Mouse (Mus musculus): ENCODE measurements around the gene Olfr1232. TPM values are rescaled to one million over a fixed set of nuclear protein-coding genes. Genes with fewer than 3 reads are reported as not detected.

The Olfr1232 gene
- not detected for total RNA-seq (2023)

DNA sequence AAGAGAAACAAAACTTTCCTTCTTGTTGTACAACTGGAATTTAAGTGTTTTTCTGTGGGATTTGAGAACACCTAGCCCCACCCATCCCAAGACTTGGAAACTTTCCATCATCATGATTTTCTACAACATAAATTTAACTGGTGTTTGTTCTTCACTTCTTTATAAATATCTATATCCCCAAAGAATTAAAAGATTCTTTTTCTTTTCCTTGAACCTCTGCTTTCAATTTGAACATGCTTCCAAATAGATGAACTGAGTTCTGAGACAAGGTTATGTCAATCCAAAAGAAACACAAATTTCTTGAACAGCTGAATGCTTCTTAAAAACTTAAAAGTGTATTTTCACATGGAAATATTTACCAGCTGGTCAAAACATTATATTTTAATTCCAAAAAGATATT lies at the start of gene Olfr1232:
Gene Olfr1232, minus strand, starts transcription at position 101 of the 400 bp plus-strand sequence.

DNA sequence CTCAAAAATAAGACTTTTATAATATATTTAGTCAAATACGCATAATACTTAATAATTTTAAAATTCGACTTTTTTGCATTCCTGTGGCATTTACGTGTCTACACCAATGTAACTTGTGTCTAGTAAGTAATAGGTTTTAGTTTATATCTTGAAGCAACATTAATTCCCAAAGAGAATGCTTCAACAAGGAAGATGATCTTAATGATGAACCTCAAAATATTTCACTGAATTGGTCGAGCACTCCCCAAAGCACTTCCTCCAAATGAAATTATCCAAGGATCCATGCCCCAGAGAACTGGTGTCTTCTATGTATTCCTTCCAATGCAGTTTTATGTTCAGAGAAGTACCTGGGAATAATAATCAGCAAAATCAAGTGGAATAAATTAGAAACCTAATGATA lies 35.3 kb upstream of the Olfr1232 start, which contains the start of gene Olfr1234:
Gene Olfr1234, minus strand, starts transcription at position 101 of the 400 bp plus-strand sequence.

DNA sequence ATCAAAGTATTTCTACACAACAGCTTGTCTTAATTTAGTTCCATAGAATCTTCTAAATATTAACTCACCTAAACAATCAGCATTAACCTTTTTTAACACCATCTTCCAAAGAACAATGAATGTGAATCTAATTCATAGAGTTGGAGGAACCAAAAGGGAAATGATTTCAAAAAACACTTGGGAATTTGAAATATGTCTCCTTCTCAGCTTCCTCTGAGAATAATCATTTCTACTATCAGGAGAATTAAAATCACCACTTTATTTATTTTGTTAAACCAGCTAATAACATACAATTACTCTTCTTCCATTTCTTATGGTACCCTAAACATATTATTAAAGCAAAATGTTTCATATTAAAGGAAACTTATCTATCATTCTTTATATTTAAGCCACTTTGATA lies 12.8 kb upstream of the Olfr1232 start, which contains the start of gene Olfr1233:
Gene Olfr1233, minus strand, starts transcription at position 101 of the 400 bp plus-strand sequence.

DNA sequence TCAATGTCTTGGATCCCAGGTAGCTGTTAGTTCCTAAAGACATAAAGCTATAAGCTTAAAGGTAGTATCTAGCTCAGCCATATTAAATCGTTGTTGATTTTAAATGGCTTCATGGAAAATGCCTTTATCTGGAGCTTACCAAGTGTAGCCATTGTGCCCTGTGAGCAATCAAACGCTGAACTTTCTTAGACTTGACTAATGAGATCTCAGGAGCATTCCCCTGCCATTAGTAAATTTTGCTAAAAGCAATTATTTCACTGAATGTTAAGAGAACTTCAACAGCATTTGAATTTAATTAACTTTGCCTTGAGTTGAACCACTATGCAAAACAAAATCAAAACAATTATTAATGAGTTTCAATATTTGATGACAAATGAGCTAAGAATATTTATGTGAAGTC lies 22.5 kb downstream of the Olfr1232 start, which contains the start of gene Olfr1231:
Gene Olfr1231, minus strand, starts transcription at position 101 of the 400 bp plus-strand sequence.

DNA sequence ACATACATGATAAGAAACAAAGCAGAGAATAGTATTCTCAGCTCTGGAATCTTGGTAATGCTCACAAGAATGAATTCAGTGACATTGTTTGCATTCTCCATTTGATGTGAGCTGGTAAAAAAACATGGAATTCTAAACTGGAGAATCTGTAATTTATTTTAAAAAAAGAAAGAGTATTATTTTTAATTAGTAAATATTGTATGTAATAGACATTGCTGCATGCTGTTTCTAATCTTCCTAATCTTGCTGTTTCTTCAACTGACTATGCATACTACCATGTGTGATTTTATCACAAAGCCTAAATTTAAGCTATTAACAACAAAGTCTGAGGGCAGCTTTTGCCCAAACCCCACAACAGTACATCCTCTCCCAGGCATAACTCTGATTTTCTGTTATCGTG lies 32.3 kb downstream of the Olfr1232 start, which contains the start of gene Olfr1230:
Gene Olfr1230, minus strand, starts transcription at position 101 of the 400 bp plus-strand sequence.

DNA sequence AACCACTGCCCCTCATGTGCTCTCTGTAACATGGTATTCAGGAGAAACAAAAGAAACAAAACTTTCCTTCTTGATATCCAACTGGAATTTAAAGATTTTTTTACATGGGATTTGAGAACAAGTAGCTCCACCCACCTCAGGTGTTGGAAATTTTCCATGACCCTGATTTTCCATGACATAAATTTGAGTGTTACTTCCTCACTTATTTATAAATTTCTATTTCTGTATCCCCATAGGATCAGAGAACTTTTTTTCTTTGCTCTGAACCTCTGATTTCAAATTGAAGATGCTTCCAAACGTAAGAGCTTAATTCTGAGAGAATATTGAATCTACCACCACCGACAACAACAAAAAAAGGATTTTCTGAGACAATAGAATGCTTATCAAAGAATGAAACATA lies 41.6 kb downstream of the Olfr1232 start, which contains the start of gene Olfr1229:
Gene Olfr1229, minus strand, starts transcription at position 101 of the 400 bp plus-strand sequence.

Other genes starting within 250 kb of the Olfr1232 start
- not detected for gene Olfr1219, start 246.2 kb downstream of the Olfr1232 start, total RNA-seq (2023)
- gene Olfr1220, start 222.8 kb downstream of the Olfr1232 start, total RNA-seq (2023): not detected
- gene Olfr1221, start 212.4 kb downstream of the Olfr1232 start, total RNA-seq (2023): not detected
- gene Olfr1222, start 196.6 kb downstream of the Olfr1232 start, total RNA-seq (2023): not detected
- gene Olfr1223, start 178.1 kb downstream of the Olfr1232 start, total RNA-seq (2023): not detected
- gene Olfr1224-ps1, start 165.6 kb downstream of the Olfr1232 start, total RNA-seq (2023): not detected
- gene Olfr1225, start 155.0 kb downstream of the Olfr1232 start, total RNA-seq (2023): not detected
- gene Olfr1226, start 129.6 kb downstream of the Olfr1232 start, total RNA-seq (2023): not detected
- gene Olfr1228, start 75.6 kb downstream of the Olfr1232 start, total RNA-seq (2023): not detected
- gene Olfr1229, start 41.7 kb downstream of the Olfr1232 start, total RNA-seq (2023): not detected
- gene Olfr1230, start 32.4 kb downstream of the Olfr1232 start, total RNA-seq (2023): not detected
- gene Olfr1231, start 22.6 kb downstream of the Olfr1232 start, total RNA-seq (2023): not detected
- gene Olfr1233, start 12.7 kb upstream of the Olfr1232 start, total RNA-seq (2023): not detected
- gene Olfr1234, start 35.2 kb upstream of the Olfr1232 start, total RNA-seq (2023): not detected
- gene Olfr1238, start 80.0 kb upstream of the Olfr1232 start, total RNA-seq (2023): not detected
- not detected for gene Olfr1239, start 90.7 kb upstream of the Olfr1232 start, total RNA-seq (2023)
- not detected for gene Olfr1240, start 113.3 kb upstream of the Olfr1232 start, total RNA-seq (2023)
- not detected for gene Olfr1241, start 157.5 kb upstream of the Olfr1232 start, total RNA-seq (2023)
- gene Olfr1242, start 168.7 kb upstream of the Olfr1232 start, total RNA-seq (2023): not detected
- not detected for gene Olfr1243, start 201.8 kb upstream of the Olfr1232 start, total RNA-seq (2023)
- gene Olfr1245, start 248.8 kb upstream of the Olfr1232 start, total RNA-seq (2023): not detected